Mouse (Mus musculus): ENCODE data around the gene Sugp2. TPM values are rescaled to one million over a fixed set of nuclear protein-coding genes. Genes with fewer than 3 reads are reported as not detected.
A peak's percentile ranks its signal among the peaks of the same experiment; 100 is the strongest.

The Sugp2 gene
- total and polyA plus RNA-seq, 2 experiments from 2014 or later, result 75.7 to 139 TPM

GRCm38 (mm10) chr8:70223341-70223740, 10.7 kb upstream of the Sugp2 start:
- DNase-seq (ENCODE audit: low spot score), result no peak
- no peak overlapping the region for H3K4me3 ChIP-seq (ENCODE audit: low read depth, low read length)
- no peaks in the 10 kb centered on the region for H3K27me3 ChIP-seq (ENCODE audit: insufficient read depth, low read length)
- H3K4me1 ChIP-seq (ENCODE audit: insufficient read depth, low read length), result no peaks in the 10 kb centered on the region; the same call in 1 of the 2 replicates
- WGBS, result 46% methylated on average over 6 of the region's 6 CpGs
- peaks cover 54% of the 10 kb centered on the region for H3K36me3 ChIP-seq (ENCODE audit: insufficient read depth, low read length)
- no peak overlapping the region for H3K4me2 ChIP-seq (ENCODE audit: low read depth, low read length, poor library complexity, severe bottlenecking)
- no peak overlapping the region for H3K9ac ChIP-seq (replicated peaks; ENCODE audit: low read length, poor library complexity, severe bottlenecking)
- H3K27ac ChIP-seq (ENCODE audit: low read depth, low read length), result no peak overlapping the region
- H3K9me3 ChIP-seq (ENCODE audit: low read length), result no peaks in the 10 kb centered on the region
- ATAC-seq (ENCODE audit: low FRiP score), result no peak
- TF ChIP-seq CTCF (IDR thresholded peaks at IDR 0.05), result peak; percentile 70

GRCm38 (mm10) chr8:70227997-70228396, 6.0 kb upstream of the Sugp2 start:
- no peak for TF ChIP-seq CTCF (IDR thresholded peaks at IDR 0.05)
- DNase-seq (ENCODE audit: low spot score), result peak; percentile 37
- Histone ChIP-seq H3K9me3 (ENCODE audit: low read length) (no peaks in the 10 kb centered on the region), H3K36me3 (ENCODE audit: insufficient read depth, low read length) (peaks cover 55% of the 10 kb centered on the region), H3K9ac (replicated peaks; ENCODE audit: low read length, poor library complexity, severe bottlenecking) (no peak overlapping the region), H3K27me3 (ENCODE audit: insufficient read depth, low read length) (no peaks in the 10 kb centered on the region), H3K27ac (ENCODE audit: low read depth, low read length) (no peak overlapping the region), H3K4me2 (ENCODE audit: low read depth, low read length, poor library complexity, severe bottlenecking) (no peak overlapping the region), H3K4me1 (ENCODE audit: insufficient read depth, low read length) (no peaks in the 10 kb centered on the region), H3K4me3 (ENCODE audit: low read depth, low read length) (no peak overlapping the region)
- no peak for ATAC-seq (ENCODE audit: low FRiP score)
- 16% methylated on average over 4 of the region's 4 CpGs for WGBS

- no peak overlapping the region for H3K4me2 ChIP-seq (ENCODE audit: low read depth, low read length, poor library complexity, severe bottlenecking)
Measured at GRCm38 (mm10) chr8:70230837-70231236, 3.2 kb upstream of the Sugp2 start.

GRCm38 (mm10) chr8:70233606-70234005, 420 bp upstream of the Sugp2 start:
- ATAC-seq (ENCODE audit: low FRiP score), result peak; percentile 28
- H3K36me3 ChIP-seq (ENCODE audit: insufficient read depth, low read length), result peaks cover 42% of the 10 kb centered on the region
- H3K9ac ChIP-seq (replicated peaks; ENCODE audit: low read length, poor library complexity, severe bottlenecking), result peak overlapping the region; percentile 90
- H3K4me2 ChIP-seq (ENCODE audit: low read depth, low read length, poor library complexity, severe bottlenecking), result peak overlapping the region; percentile 60
- no peak for TF ChIP-seq CTCF (IDR thresholded peaks at IDR 0.05)
- no peaks in the 10 kb centered on the region for H3K27me3 ChIP-seq (ENCODE audit: insufficient read depth, low read length)
- H3K4me1 ChIP-seq (ENCODE audit: insufficient read depth, low read length), result peaks cover 5% of the 10 kb centered on the region; the same call in 1 of the 2 replicates
- H3K9me3 ChIP-seq (ENCODE audit: low read length), result no peaks in the 10 kb centered on the region
- peak; percentile 5 for DNase-seq (ENCODE audit: low spot score)
- H3K27ac ChIP-seq (ENCODE audit: low read depth, low read length), result peak overlapping the region; percentile 97
- H3K4me3 ChIP-seq (ENCODE audit: low read depth, low read length), result peak overlapping the region; percentile 83
- 7% methylated on average over 13 of the region's 13 CpGs for WGBS

More at GRCm38 (mm10) chr8:70230837-70231236, 3.2 kb upstream of the Sugp2 start:
- Histone ChIP-seq H3K9ac (replicated peaks; ENCODE audit: low read length, poor library complexity, severe bottlenecking) (no peak overlapping the region), H3K27me3 (ENCODE audit: insufficient read depth, low read length) (no peaks in the 10 kb centered on the region), H3K9me3 (ENCODE audit: low read length) (no peaks in the 10 kb centered on the region), H3K4me1 (ENCODE audit: insufficient read depth, low read length) (peaks cover 3% of the 10 kb centered on the region; the same call in 1 of the 2 replicates), H3K27ac (ENCODE audit: low read depth, low read length) (no peak overlapping the region), H3K4me3 (ENCODE audit: low read depth, low read length) (no peak overlapping the region), H3K36me3 (ENCODE audit: insufficient read depth, low read length) (peaks cover 32% of the 10 kb centered on the region)
- ATAC-seq (ENCODE audit: low FRiP score) (no peak), DNase-seq (ENCODE audit: low spot score) (no peak)
- 87% methylated on average over 9 of the region's 9 CpGs for WGBS
- TF ChIP-seq CTCF (IDR thresholded peaks at IDR 0.05), result no peak

- Histone ChIP-seq H3K9me3 (ENCODE audit: low read length) (no peaks in the 10 kb centered on the region), H3K4me3 (ENCODE audit: low read depth, low read length) (peak overlapping the region; percentile 83), H3K4me2 (ENCODE audit: low read depth, low read length, poor library complexity, severe bottlenecking) (peak overlapping the region; percentile 60), H3K36me3 (ENCODE audit: insufficient read depth, low read length) (peaks cover 35% of the 10 kb centered on the region), H3K27ac (ENCODE audit: low read depth, low read length) (peak overlapping the region; percentile 97), H3K27me3 (ENCODE audit: insufficient read depth, low read length) (no peaks in the 10 kb centered on the region), H3K9ac (replicated peaks; ENCODE audit: low read length, poor library complexity, severe bottlenecking) (peak overlapping the region; percentile 90), H3K4me1 (ENCODE audit: insufficient read depth, low read length) (peaks cover 5% of the 10 kb centered on the region; the same call in 1 of the 2 replicates)
- WGBS, result under 1% methylated on average over 15 of the region's 15 CpGs
- ATAC-seq (ENCODE audit: low FRiP score) (no peak), DNase-seq (ENCODE audit: low spot score) (no peak)
- TF ChIP-seq CTCF (IDR thresholded peaks at IDR 0.05), result no peak
Measured at GRCm38 (mm10) chr8:70234781-70235128, 729 bp downstream of the Sugp2 start.

GRCm38 (mm10) chr8:70237842-70238241, 3.8 kb downstream of the Sugp2 start:
- DNase-seq (ENCODE audit: low spot score), result no peak
- WGBS, result 95% methylated on average over 2 of the region's 2 CpGs
- H3K36me3 ChIP-seq (ENCODE audit: insufficient read depth, low read length), result peaks cover 49% of the 10 kb centered on the region
- no peak overlapping the region for H3K4me2 ChIP-seq (ENCODE audit: low read depth, low read length, poor library complexity, severe bottlenecking)
- no peaks in the 10 kb centered on the region for H3K27me3 ChIP-seq (ENCODE audit: insufficient read depth, low read length)
- H3K27ac ChIP-seq (ENCODE audit: low read depth, low read length), result no peak overlapping the region
- ATAC-seq (ENCODE audit: low FRiP score), result no peak
- H3K4me1 ChIP-seq (ENCODE audit: insufficient read depth, low read length), result peaks cover 5% of the 10 kb centered on the region; the same call in 1 of the 2 replicates
- H3K9ac ChIP-seq (replicated peaks; ENCODE audit: low read length, poor library complexity, severe bottlenecking), result no peak overlapping the region
- TF ChIP-seq CTCF (IDR thresholded peaks at IDR 0.05), result no peak
- no peaks in the 10 kb centered on the region for H3K9me3 ChIP-seq (ENCODE audit: low read length)
- no peak overlapping the region for H3K4me3 ChIP-seq (ENCODE audit: low read depth, low read length)
